Mouse (Mus musculus) cerebellum, postnatal 25 days (tissue): ENCODE measurements around the gene Abcb9.
"Not testable (repeated sequence)": the region's sequence is repeated elsewhere in the genome, so short reads cannot be mapped to it uniquely, and the experiment has no call there.

Experiments
- DNase-seq, 2 experiments: peaks; one replicate each; pipeline ENCODE4 v3.0.0; 2021; ENCODE audit warnings: mixed read lengths in 2 of 2

The Abcb9 gene

GRCm38 (mm10) chr5:124056956-124057355, 38.6 kb downstream of the Abcb9 start:
- no peak for DNase-seq

- DNase-seq = no peak
Observed at GRCm38 (mm10) chr5:124056219-124056618, 39.4 kb downstream of the Abcb9 start.

- not testable (repeated sequence) for DNase-seq
Observed at GRCm38 (mm10) chr5:124052641-124053040, 43.0 kb downstream of the Abcb9 start.

- DNase-seq = no peak
Observed at GRCm38 (mm10) chr5:124051899-124052491, 43.6 kb downstream of the Abcb9 start.

DNA sequence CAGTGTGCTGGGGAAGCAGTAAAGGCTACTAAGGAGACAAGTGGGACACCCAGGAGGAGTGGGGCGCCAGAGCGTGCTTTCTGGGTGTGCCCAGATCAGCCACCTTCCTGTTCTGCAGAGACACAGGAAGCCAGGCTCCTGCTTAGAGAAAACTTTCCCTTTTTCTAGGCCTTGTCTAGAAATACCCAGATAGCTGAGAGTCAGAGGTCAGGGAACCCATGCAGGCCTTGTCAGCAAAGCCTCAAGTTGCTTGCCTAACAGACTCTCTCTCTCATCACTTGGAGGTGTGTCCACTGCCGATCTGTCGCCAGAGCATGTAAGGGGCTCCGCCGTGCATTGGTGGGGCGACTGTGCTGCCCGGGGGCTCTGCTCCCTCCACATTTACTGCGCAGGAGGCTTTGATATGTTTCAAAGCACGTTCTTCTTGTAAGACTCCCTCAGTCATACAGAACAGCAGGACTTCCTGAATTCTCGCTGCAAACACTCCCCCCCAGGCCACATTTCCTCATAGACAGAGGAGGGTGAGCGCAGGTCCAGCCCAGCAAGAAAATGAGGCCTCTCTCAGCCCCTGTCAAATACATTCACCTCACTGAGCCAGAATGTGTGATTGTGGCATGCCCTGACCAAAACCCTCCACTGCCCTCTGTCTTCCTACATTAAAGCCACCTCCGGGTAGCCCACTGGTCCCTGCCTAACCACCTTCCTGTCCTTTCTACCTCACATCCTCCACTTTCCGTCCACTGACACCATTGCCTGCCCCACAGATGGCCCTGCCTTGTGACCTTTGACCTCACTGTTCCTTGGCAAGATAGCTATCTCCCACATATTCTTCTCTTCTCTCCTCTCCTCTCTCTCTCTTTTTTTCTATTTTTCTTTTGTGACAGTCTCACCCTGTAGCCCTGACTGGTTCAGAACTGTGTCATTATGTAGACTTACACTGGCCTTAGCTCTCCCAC, 45.2 kb downstream of the Abcb9 start:
- no peak for DNase-seq

DNA sequence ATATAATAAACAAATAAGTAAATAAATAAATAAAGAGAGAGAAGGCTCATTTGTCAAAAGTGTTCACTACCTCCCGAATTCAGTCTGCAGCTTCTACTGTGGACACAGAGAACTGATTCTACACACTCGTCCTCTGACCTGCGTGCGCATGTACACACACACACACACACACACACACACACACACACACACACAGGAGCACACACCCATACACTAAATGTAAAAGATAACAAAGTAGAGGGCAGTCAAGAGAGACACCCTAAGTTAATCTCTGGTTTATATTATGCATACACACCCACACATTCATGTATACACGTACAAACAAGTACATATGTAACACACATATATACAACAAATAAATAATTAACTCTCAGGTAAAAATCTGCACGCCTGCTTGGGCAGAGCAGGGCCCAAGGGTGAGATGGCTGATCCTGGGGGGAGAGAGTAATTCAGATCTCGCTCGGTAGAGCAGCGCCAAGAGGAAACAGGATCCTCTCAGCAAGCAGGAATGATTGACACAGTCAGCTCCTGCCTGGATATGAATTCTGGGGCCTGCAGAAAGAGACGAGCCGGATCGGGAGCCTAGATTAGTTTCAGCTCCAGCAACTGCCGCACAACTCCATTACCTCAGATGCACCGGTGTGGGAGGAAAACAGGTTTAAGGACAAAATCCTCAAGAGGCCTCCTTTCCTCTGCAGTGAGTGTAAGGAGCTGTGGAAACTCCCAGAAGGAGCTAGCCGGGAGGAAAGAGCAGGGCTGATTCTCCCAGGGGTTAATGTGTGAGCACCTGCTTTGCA, 46.2 kb downstream of the Abcb9 start:
- no peak for DNase-seq

- no peak for DNase-seq
Observed at GRCm38 (mm10) chr5:124046741-124047401, 48.7 kb downstream of the Abcb9 start.

GRCm38 (mm10) chr5:124045453-124046010, 50.1 kb downstream of the Abcb9 start:
- peak; percentile 54 for DNase-seq

- DNase-seq = no peak
Observed at GRCm38 (mm10) chr5:124043999-124044398, 51.6 kb downstream of the Abcb9 start.

DNA sequence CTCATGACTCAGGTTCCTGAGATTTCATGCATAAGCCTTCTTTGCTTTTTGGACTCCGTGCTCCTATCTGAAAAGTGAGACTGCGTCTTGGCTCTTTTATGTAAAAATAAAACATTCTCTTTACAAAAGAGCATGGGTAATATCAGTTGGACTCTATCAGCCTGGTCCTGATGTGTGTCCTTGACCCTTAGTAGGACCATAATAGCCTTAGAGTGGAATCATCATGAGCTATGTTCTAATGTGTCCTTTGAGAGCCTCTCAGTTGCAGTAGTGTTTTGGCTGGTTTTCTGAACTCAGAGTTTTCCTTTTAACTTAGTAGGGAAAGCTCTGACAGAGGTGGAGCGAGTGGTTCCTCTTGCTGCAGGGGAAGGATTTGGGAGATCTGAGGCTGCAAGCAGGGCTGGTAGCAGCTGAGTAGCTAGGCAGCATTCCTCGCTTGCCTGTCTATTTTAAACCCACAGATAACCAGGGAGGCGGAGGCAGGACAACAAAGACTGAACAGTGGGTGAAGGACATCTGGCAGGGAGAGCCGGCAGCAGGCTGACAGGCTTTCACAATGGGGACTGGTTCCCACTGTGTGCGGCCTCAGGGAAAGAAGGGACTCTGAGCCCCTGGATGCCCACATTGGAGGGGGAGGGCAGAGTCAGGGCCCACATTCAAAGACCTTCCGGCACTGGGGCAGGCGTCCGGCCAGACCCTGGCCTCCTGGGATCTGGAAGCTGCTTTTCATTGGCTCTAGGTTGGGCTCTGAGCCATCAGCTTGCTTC, 52.2 kb downstream of the Abcb9 start:
- peak in 1 of 2 experiments; percentile 51 for DNase-seq

GRCm38 (mm10) chr5:124041097-124041496, 54.5 kb downstream of the Abcb9 start:
- no peak for DNase-seq

DNA sequence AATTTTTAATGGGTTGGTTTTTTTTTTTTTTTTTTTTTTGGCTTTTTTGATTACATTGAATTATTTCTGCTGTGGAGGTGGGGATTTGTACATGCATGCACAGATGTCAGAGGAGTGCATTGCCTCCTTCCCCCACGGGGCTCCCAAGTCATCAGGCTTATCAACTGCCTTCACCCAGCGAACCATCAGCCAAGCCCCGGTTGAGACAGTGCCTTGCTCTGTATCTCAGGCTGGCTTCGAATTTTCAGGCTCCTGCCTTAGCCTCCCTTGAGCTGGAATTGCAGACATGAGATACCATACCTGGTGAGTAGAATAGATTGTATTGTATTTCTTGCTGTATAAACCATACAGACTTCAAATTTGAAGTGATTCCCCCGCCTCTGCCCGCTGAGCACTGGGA, 56.0 kb downstream of the Abcb9 start:
- DNase-seq = no peak

DNA sequence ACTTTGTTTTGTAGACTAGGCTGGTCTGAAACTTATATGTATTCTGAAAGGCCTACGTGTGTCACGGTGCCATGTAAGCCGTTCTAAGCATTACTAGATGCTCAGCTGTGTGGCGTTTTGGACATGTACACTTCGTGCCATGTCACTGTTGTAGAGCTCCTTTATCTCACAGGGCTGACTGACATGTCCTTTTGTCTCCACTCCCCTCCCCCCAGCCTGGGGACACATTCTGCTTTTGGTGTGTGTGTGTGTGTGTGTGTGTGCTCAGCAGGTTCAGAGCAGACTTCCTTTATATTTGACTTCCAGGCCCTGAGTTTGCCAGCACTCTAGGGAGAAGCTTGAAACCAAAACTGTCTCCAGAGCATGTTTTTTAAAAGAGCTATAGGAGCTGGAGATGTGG, 58.8 kb downstream of the Abcb9 start:
- DNase-seq = no peak

GRCm38 (mm10) chr5:124036341-124036740, 59.3 kb downstream of the Abcb9 start:
- DNase-seq = no peak

- DNase-seq = no peak
Observed at GRCm38 (mm10) chr5:124035806-124036205, 59.8 kb downstream of the Abcb9 start.

- DNase-seq = no peak
Observed at GRCm38 (mm10) chr5:124035406-124035805, 60.2 kb downstream of the Abcb9 start.

DNA sequence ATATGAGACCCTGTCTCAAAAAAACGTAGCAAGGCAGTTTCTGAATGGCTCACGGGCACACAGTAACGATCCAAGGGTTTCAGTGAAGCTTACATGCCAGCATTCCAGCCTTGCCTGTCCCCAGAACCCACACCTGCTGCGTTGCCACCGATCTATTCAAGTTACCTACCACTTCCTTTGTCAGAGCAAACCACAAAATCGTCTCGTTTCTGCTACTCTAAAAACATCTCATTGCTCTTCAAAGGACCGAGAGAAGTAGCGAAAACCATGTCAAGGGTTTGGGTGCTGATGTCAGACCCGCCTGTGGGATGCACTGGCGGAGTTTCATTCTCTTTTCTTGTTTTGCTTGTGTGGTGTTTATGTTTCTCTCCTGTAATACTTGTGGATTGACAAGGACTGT, 61.1 kb downstream of the Abcb9 start:
- DNase-seq = no peak

GRCm38 (mm10) chr5:124032001-124032508, 63.5 kb downstream of the Abcb9 start, which contains the start of gene Vps37b:
Gene Vps37b, minus strand, starts transcription at chr5:124032270.
- DNase-seq = peak; percentile 95 to 98

DNA sequence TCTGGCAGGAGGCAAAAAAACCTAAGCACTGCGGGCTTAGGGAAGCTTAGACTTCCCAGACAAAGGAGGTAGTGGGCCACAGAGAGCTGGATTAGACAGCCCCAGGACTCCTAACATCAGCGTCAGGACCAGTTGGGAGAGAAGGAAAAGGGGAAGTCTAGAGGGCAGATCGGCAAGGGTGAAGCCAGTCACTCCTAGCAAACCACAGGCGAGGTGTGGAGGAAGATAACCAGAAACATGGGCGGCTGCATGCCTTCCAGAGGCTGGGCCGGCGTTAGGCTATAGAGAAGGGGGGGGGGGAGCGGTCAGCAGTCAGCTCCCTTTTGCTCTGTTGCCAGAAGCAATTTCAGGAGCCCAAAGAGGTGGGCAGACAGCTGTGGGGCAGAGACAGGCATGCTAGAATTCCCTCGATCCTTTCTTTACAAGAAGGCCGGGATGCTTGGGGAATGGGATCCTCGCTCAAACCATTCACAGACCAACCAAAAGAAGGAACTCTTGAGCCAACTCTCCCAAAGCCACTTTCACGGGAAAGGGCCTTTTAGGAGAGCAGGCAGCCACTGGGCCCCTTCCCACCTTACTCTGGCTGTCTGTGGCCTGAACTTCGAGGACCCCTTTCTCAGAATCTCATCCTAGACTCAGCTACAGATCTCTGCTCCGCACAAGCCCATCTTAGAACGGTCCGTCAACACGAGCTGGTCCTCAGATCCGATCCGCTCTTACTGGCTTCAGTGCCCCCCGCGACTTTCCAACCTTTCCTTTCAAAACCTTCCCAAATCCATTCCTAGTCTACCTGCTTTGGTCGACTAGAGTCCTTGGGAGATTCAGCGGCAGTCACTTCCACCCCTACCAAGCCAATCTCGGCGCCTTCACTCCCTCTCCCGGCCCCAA, 64.3 kb downstream of the Abcb9 start:
- DNase-seq = peak in 1 of 2 experiments; percentile 61
